18 mouse cellular contexts compared by ENCODE assay signal in the genomic region with DNA sequence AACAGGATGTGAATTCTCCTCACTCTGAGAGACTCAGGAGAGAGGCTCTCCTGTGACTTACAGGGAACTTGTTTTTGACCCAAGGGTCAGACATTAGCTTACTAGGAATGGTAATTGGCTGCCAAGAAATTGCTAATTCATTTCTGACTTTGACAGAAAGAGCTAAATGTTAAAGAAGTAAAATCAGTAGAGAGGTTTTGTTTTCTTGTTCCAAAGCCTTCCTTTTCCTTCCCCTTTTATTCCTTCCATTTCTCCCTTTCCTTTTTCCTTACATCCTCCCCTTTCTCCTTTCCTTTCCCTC.
"Had no signal": no experiment of that assay in that cellular context is flagged by ENCODE, and none has a peak within 500 bp of the region (broad histone marks: within the 10 kb centered on the region; RNA-seq: fewer than 3 reads in every experiment).

No protein-coding gene starts in this region.

- H3K27ac ChIP-seq: liver, embryonic 14.5 days; lung, embryonic 15.5 days; midbrain, embryonic 15.5 days; neural tube, embryonic 13.5 days; neural tube, embryonic 15.5 days; stomach, embryonic 15.5 days; stomach, postnatal 0 days had no signal

- H3K36me3 ChIP-seq: lung, embryonic 15.5 days; midbrain, embryonic 15.5 days; neural tube, embryonic 13.5 days; neural tube, embryonic 15.5 days; stomach, embryonic 15.5 days had no signal

- DNase-seq: lung, postnatal 10 days; lung, postnatal 4 days; retina, postnatal 1 day; right cerebral cortex, adult 18-20 months; right cerebral cortex, postnatal 25 days; right cerebral cortex, postnatal 4 days; thymus, adult 2 months; thymus, postnatal 25 days; thymus, postnatal 4 days had no signal

- H3K27me3 ChIP-seq: lung, embryonic 15.5 days; midbrain, embryonic 15.5 days; neural tube, embryonic 13.5 days; stomach, embryonic 15.5 days had no signal

- H3K4me2 ChIP-seq: lung, embryonic 15.5 days; midbrain, embryonic 11.5 days; midbrain, embryonic 15.5 days; neural tube, embryonic 13.5 days; neural tube, embryonic 15.5 days; stomach, embryonic 15.5 days had no signal

- H3K4me3 ChIP-seq: lung, embryonic 15.5 days; midbrain, embryonic 15.5 days; myocyte; neural tube, embryonic 13.5 days; neural tube, embryonic 15.5 days; stomach, embryonic 15.5 days had no signal

- H3K9me3 ChIP-seq: lung, embryonic 15.5 days; midbrain, embryonic 15.5 days; neural tube, embryonic 15.5 days; stomach, embryonic 15.5 days had no signal

- H3K9ac ChIP-seq: liver, embryonic 14.5 days; lung, embryonic 15.5 days; midbrain, embryonic 15.5 days; neural tube, embryonic 13.5 days; neural tube, embryonic 15.5 days; stomach, embryonic 15.5 days had no signal

- H3K4me1 ChIP-seq: neural tube, embryonic 13.5 days; stomach, embryonic 15.5 days had no signal
